Mouse (Mus musculus) G1E (cell line): ENCODE results near the gene Ebf1.

ENCODE experiments used
- CTCF ChIP-seq: IDR thresholded peaks from 2 replicates; pipeline ENCODE4 v1.5.1; 2012; ENCODE audit warnings: low read depth, low read length, inconsistent platforms, mixed read lengths
- GATA1 ChIP-seq: IDR thresholded peaks from 2 replicates; pipeline ENCODE4 v1.6.1; 2012; ENCODE audit warnings: borderline replicate concordance, low read length, inconsistent platforms, mixed read lengths
- POLR2AphosphoS5 ChIP-seq: IDR thresholded peaks from 2 replicates; pipeline ENCODE4 v1.6.1; 2012; ENCODE audit warnings: low read depth, low read length, inconsistent platforms; ENCODE audit not compliant: insufficient replicate concordance

DNA sequence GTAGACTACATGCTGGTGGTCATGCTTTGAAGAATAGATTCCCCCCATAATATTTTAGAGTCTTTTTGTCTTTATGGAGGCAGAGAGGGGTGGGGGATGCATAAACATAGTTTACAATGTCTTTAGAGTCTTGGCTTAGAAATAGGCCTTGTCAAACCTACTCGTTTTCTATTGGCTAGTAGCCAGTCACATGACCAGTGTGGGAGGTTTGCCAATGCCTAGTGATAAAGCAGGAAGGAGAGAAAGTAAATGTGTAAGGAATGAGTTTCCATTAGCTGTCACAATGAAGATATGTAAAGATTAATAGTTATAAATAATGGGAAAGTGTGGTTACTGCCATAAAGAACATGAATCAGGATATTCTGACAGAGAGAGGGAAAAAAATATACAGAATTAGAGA is 256.8 kb downstream of the Ebf1 start:
- TF ChIP-seq CTCF (no peak), GATA1 (no peak), POLR2AphosphoS5 (no peak)
